Mouse (Mus musculus) left cerebral cortex, postnatal 14 days (tissue): Measurements from ENCODE around the gene Ext2. TPM values are rescaled to one million over a fixed set of nuclear protein-coding genes. Genes with fewer than 3 reads are reported as not detected.

Experiments used
- DNase-seq, 2 experiments: peaks; one replicate each; pipeline ENCODE4 v3.0.0; 2021 to 2022; ENCODE audit warnings: low spot score in 2 of 2, mixed read lengths in 1 of 2
- intact Hi-C: fragments of 180-260 bp; cut with DNase I; formaldehyde crosslinking; loops from one replicate; pipeline ENCODE4 v1.15.1; 2025
- total RNA-seq, 2 experiments: library from RNA; stranded (reverse); gene quantifications; 2 replicates each; pipeline ENCODE4 v1.2.3; 2021

Ext2 gene
- total RNA-seq, 2 experiments from 2014 or later: 53.6 to 55.7 TPM

GRCm38 (mm10) chr2:93706407-93706806 lies 116.0 kb downstream of the Ext2 start:
- intact Hi-C loops: no loop called here
- peak in 1 of 2 experiments; percentile 48 for DNase-seq

- intact Hi-C loops: no loop called here
- no peak for DNase-seq
Measured at GRCm38 (mm10) chr2:93704195-93704594, 118.2 kb downstream of the Ext2 start.

GRCm38 (mm10) chr2:93702936-93703926 lies 119.1 kb downstream of the Ext2 start:
- DNase-seq: no peak
- intact Hi-C loops: no loop called here

DNA sequence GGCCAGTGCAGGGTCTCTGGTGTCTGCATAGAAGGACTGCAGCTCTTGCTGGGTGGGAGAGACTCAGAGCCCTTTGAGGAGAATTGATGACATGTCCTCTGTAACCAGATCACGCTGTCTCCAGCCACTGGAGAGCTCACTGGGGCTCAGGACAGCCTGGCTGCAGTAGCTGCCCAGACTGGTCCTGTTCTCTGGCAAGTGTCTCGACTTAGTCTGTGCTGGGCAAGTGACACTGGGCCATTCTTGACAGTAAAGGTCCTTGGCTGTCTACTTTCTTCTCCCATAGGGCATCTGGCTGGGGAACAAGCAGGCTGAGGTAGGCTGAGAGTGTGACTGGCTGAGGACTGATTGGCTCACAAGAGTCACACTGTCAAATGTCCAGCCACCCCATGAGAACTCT lies 123.0 kb downstream of the Ext2 start:
- intact Hi-C loops: no loop called here
- no peak for DNase-seq

DNA sequence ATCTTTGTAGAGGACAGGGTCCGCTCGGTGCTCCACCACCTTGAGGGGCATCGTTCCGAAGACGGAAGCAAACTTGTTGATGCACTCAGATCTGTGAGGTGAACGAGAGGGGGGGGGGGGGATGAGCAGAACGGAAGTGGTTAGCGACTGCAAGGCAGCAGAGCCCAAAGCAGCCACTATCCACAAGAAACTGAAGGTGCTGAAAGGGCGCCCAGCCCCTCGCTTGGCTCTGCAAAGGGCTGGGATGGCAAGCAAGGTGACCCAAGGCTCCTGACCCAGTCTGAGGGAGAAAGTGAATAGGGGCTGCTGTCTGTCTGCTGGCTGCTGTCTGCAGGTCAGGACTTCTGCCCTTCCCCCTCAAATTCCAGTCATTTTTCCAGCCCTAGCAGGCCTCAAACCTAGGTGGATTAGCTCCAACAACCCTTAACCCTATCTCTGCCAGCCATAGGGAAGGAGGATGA lies 126.2 kb downstream of the Ext2 start:
- no peak for DNase-seq
- intact Hi-C loops: no loop called here

DNA sequence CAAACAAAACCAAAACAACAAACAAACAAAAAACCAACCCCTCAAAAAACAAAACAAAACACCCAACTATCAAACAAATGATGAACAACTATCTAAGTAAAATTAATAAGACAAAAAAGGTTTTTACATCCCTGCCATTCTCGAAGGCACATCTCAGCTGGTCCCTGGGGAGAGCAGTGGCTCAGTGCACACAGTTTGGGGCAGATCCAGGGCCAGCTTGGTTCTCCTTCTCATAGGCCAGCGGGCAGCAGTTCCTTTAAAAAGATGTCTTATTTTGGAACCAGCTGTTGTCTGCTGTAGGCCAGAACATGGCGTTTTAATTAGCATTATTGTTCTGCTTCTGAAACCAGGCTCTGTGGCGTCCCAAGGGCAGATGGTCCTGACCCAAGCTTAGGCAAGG lies 129.3 kb downstream of the Ext2 start:
- no peak for DNase-seq
- intact Hi-C loops: no loop called here

DNA sequence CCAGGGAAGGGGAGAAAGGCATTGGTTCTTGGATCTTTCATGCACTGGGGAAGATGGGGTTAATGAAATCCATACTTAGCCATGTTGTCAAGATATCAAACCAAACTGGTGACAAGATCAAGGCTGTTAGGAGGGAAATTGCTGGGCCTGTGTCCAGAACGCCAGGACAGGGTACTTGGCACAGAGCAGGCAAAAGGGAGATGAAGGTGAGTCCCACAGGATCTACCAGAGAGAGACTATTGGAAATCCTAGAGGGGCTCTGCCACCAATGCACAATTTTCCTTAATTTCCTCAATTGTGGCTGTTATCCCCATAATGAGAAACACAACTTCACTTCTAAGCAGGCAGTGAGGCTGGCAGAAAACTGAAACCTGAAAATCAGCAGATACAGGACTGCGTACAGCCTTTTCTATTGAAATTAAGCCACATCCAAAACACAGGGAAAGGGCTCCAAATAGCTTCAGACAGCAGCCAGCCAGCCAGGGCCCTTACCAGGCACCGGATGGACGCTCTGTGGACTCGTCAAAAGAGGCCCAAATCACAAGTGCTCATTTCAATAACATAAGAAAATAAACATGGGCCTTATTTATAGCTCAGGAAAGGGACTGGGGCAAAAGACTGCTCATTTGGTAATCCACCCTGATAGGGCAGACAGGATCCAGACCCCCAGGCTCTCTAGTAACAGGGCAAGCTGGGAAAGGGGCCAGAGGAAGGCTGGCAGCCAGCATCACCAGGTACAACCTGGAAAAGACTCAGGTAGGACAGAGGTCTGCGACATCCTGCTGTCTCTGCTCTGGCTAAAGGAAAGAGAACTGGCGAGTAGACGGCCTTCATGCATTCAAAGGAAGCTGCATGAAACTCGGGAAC lies 132.1 kb downstream of the Ext2 start:
- intact Hi-C loops: no loop called here
- no peak for DNase-seq

GRCm38 (mm10) chr2:93683674-93684073 lies 138.7 kb downstream of the Ext2 start:
- intact Hi-C loops: no loop called here
- peak; percentile 34 to 72 for DNase-seq

- intact Hi-C loops: no loop called here
- no peak for DNase-seq
Measured at GRCm38 (mm10) chr2:93682601-93683202, 139.7 kb downstream of the Ext2 start.

DNA sequence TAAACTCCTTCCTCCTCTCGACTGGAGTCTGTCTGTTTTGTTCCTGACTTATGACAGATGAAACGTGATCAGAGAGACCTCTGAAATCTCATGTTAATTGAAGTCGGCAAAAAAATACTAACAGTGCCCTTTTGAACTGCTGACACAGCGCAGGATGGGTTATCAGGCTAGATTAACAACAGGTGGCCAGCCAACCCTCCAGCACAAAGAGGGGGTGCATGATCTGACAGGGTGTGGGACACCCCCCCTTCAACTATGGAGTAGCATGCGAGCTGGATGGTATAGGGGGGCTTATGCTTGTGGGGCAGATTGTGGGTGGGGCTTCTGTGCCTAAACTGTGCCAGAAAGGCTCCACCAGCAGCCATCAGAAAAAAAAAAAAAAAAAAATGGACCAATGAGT lies 141.0 kb downstream of the Ext2 start:
- no peak for DNase-seq
- intact Hi-C loops: no loop called here

GRCm38 (mm10) chr2:93677231-93677630 lies 145.1 kb downstream of the Ext2 start:
- intact Hi-C loops: no loop called here
- DNase-seq: no peak

DNA sequence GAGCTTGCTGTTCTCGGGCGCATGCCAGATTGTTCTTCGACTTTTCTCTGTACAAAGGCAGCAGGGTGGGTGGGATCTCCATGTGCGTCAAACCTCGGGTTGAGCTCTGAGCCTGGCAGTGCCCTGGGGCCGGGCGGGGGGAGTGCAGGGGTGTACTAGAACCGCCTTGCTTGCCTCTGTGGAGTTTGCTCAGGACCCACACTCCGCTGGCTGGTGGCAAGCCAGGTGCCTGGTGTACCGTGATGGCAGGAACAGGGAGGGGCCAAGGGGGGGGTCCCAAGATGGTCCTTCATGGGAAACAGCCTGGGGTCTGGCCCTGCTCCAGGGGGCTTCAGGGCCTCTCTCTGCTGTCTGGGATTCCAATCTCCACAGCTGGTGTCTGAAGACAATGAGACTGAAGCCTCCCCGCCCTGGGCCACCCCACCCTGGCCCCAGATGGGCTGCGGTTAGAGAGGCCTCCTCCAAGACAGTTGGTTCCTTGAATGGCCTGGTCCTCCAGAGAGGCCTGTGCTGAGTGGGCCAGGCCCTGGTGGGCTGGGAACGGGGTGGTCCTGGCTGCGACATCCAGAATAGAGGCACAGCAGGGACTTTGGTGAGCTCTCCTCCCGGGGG lies 150.7 kb downstream of the Ext2 start:
- intact Hi-C loops: no loop called here
- DNase-seq: no peak

GRCm38 (mm10) chr2:93666146-93666858 lies 156.1 kb downstream of the Ext2 start:
- intact Hi-C loops: loop anchor here (10.0 kb wide), 1 partner anchor 118 kb away; no protein-coding TSS in a partner anchor
- DNase-seq: peak in 1 of 2 experiments; percentile 39

- intact Hi-C loops: loop anchor here (10.0 kb wide), 1 partner anchor 119 kb away; no protein-coding TSS in a partner anchor
- DNase-seq: peak in 1 of 2 experiments; percentile 24
Measured at GRCm38 (mm10) chr2:93665472-93665871, 156.9 kb downstream of the Ext2 start.

GRCm38 (mm10) chr2:93662240-93662865 lies 160.0 kb downstream of the Ext2 start:
- intact Hi-C loops: loop anchor here (10.0 kb wide), 1 partner anchor 122 kb away; no protein-coding TSS in a partner anchor

DNA sequence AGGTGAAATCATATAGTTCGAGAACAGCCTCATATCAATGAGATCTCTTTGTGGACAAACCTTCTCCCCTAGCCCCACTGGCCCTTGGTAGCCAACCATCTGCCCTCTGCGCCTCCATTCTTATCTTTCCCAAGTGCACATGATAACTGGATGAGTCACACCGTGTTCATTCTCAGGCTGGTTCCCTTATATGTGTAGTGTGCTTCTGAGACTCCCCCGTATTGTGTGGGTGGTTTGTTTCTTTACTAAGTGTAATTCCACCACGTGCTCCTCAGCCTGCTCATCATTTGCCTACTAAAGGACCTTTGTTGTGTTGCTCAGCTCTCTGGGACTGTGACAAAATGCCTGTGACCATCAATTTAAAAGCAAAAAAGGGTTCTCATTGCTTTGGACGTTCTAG lies 161.3 kb downstream of the Ext2 start:
- intact Hi-C loops: loop anchor here (10.0 kb wide), 1 partner anchor 124 kb away; no protein-coding TSS in a partner anchor
- no peak for DNase-seq

More at GRCm38 (mm10) chr2:93662240-93662865, 160.0 kb downstream of the Ext2 start:
- no peak for DNase-seq

DNA sequence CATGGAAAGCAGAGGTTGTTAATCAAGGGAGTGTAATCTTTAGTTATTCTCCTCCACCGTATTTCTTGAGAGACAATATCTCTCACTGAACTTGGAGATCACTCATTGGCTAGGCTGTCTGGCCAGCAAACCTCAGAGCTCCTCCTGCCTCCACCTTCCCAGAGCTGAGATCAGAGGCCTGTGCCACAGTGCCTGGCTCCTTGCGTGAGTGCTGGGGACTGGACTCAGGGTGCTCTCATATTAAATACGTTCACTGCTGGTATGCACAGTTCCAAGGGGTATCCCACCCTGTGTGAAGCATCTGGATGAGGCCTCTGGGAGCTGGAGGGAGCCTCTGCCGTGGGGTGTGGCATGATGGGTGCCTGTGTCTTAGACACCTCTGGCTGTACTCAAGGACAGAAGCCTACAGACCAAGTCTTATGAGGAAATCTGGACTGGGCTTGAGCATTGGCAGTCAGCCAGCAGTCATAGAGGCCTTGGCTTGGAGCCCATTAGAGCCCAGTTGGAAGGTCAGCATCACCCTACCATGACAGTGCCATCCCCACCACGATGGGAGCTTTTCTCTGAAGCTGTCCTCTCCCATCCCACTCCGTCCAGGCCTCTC lies 162.6 kb downstream of the Ext2 start:
- no peak for DNase-seq
- intact Hi-C loops: loop anchor here (2.0 to 10.0 kb wide), 3 partner anchors 125 to 435 kb away; no protein-coding TSS in a partner anchor
